Mouse (Mus musculus): ENCODE measurements around the gene Fev.

GRCm38 (mm10) chr1:74846341-74846740 is 38.9 kb downstream of the Fev start:
- no peak for TF ChIP-seq CTCF (IDR thresholded peaks at IDR 0.05; ENCODE audit: borderline replicate concordance, insufficient read depth, low read depth, low read length)
- TF ChIP-seq POLR2A (IDR thresholded peaks at IDR 0.05; ENCODE audit: borderline replicate concordance, insufficient read depth, low read length): no peak

Data from cerebellum, adult 2 months (tissue).